Mouse (Mus musculus): ENCODE measurements around the gene Mia3. TPM values are rescaled to one million over a fixed set of nuclear protein-coding genes. Genes with fewer than 3 reads are reported as not detected.

Mia3 gene
- polyA plus RNA-seq (2014; fragmentation: Illumina TruSeq; extraction: RNeasy Lipid Tissue Mini Kit (QIAGEN cat#74804); ENCODE audit: low read depth, low replicate concordance), result 225 TPM

DNA sequence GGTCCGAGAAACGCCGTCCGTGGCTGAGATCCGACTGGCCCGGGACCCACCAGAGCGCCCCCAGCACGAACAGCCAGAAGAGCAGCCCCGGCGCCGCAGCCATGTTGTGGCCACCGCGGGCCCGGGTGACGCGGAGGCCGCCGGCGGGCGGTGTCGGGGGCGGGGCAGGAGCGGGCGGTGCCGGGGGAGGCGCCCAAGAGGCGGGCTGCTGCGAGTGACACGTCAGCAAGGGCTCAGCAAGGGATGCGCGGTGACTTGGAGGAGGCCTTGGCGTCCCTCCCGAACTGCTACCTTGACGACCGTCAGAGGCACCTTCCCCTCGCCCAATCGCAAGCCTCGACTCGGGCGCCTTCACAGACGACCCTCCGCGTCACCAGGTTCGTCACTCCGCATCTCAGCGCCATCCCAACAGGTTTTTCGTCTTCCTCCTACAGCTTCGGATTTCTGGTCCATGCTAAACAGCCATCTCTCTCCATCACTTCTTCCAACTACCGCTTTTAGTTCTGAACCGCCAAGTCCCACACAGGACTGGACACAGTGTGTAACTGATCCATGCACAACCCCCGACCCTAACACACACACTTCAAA is at the start of gene Mia3:
TSS of gene Mia3 (minus strand) at position 127 of the 588 bp plus-strand sequence.

GRCm38 (mm10) chr1:183417873-183418272 is 48.5 kb upstream of the Mia3 start, which contains the start of gene Hhipl2:
Gene Hhipl2, plus strand, starts transcription at chr1:183418215.

DNA sequence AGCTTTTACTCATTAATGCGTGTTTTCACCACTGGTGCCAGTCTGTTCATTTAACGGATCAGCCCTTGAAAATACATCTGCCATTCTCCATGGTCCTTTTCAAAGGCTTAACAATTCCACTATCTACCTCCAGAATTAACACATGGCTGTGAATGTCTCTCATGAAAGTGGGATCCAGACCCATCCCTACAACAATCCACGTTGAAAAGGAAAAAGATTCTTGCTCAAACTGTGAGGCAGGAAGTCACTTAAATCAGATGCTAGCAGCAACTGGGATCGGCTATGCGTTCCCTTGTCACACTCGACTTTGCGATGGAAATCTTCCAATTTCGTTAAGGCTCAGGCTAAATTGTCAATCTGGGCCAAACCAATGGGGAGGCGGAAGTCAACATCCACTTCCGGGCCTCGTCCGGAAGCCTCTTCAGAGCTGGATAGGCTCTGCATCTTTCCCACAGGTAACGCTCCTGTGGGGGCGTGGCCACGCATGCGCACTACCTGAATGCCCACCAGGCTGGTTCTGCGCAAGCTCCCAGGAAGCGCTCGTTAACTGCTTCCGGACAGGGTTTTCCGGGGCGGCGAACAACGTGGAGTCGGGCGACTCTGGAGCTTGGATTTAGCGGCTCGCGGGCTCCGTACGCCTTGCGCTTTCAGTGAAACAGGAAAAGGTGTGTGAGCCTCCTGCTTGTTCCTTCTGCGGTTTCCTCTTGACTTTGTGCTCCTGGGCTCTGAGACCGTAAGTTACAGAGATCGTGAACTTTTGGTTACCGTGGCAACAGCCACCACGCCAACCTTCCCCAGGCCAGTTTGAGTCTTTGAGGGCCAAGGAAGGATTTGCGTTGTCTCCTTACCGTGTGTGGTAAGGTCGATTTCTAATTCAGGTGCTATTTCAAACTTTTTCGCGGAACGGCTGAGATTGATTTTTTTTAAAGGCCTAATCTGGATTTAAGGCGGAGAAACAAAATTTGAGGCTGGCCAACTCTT is 19.4 kb upstream of the Mia3 start, which contains the start of gene Taf1a:
TSS of gene Taf1a (plus strand) at position 556 of the 981 bp plus-strand sequence.

GRCm38 (mm10) chr1:183296877-183297383 is 72.4 kb downstream of the Mia3 start, which contains the start of gene Brox:
Gene Brox, minus strand, starts transcription at chr1:183297269.

DNA sequence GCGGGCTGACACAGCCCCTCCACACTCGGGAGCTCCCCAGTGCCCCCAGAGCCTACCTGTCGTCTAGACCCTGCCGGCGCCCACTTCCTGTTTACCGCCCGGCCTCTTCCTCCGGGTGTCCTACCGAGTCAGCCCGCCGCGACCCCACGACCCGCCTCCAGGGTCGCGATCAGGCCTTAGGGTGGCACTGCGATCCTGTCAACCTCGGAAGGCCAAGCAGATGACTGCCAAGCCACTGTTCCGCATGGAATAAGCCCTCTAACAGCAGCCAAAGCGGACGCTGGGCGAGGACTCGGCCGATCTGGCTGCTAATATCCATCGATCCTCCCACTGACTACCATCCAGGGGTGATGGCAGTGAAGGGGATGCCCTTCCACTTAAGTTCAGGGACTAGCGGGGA is 72.9 kb downstream of the Mia3 start, which contains the start of gene Aida:
TSS of gene Aida (plus strand) at position 126 of the 400 bp plus-strand sequence.

Other genes starting within 250 kb of the Mia3 start
- gene Disp1, start 148.0 kb downstream of the Mia3 start, polyA plus RNA-seq (2014; fragmentation: Illumina TruSeq; extraction: RNeasy Lipid Tissue Mini Kit (QIAGEN cat#74804); ENCODE audit: low read depth, low replicate concordance), result 6.9 TPM
- 35.9 TPM for gene Aida, start 73.0 kb downstream of the Mia3 start, polyA plus RNA-seq (2014; fragmentation: Illumina TruSeq; extraction: RNeasy Lipid Tissue Mini Kit (QIAGEN cat#74804); ENCODE audit: low read depth, low replicate concordance)
- 39.1 TPM for gene Brox, start 72.3 kb downstream of the Mia3 start, polyA plus RNA-seq (2014; fragmentation: Illumina TruSeq; extraction: RNeasy Lipid Tissue Mini Kit (QIAGEN cat#74804); ENCODE audit: low read depth, low replicate concordance)
- 24.0 TPM for gene Taf1a, start 19.4 kb upstream of the Mia3 start, polyA plus RNA-seq (2014; fragmentation: Illumina TruSeq; extraction: RNeasy Lipid Tissue Mini Kit (QIAGEN cat#74804); ENCODE audit: low read depth, low replicate concordance)
- 0.51 TPM for gene Hhipl2, start 48.7 kb upstream of the Mia3 start, polyA plus RNA-seq (2014; fragmentation: Illumina TruSeq; extraction: RNeasy Lipid Tissue Mini Kit (QIAGEN cat#74804); ENCODE audit: low read depth, low replicate concordance)

Measured in adipose tissue, adult 10 weeks (tissue).